Mouse (Mus musculus) neural tube, embryonic 12.5 days (tissue): ENCODE measurements around the gene Ttc4. TPM values are rescaled to one million over a fixed set of nuclear protein-coding genes. Genes with fewer than 3 reads are reported as not detected.

Source experiments
- ATAC-seq: fragments of 200-750 bp; cut with Nextera tagmentation; 2 replicates; pipeline ENCODE4 v1.8.0; 2017; ENCODE audit warnings: low read depth, mild to moderate bottlenecking, moderate TSS enrichment, moderate library complexity; ENCODE audit not compliant: low FRiP score
- H3K27ac ChIP-seq: fragments of 300-500 bp; sonication (generic); 2 replicates; pipeline ENCODE4 v1.5.1; 2016
- H3K27me3 ChIP-seq: fragments of 300-500 bp; sonication (generic); replicated peaks from 2 replicates; pipeline ENCODE4 v1.6.1; 2016; ENCODE audit warnings: mild to moderate bottlenecking
- H3K36me3 ChIP-seq: fragments of 300-500 bp; sonication (generic); 2 replicates; pipeline ENCODE4 v1.6.1; 2016; ENCODE audit warnings: mild to moderate bottlenecking
- H3K4me1 ChIP-seq: fragments of 300-500 bp; sonication (generic); 2 replicates; pipeline ENCODE4 v1.6.1; 2016
- H3K4me2 ChIP-seq: fragments of 300-500 bp; sonication (generic); replicated peaks from 2 replicates; pipeline ENCODE4 v1.6.1; 2016; ENCODE audit warnings: mild to moderate bottlenecking
- H3K4me3 ChIP-seq: fragments of 300-500 bp; sonication (generic); 2 replicates; pipeline ENCODE4 v1.5.1; 2016
- H3K9ac ChIP-seq: fragments of 300-500 bp; sonication (generic); 2 replicates; pipeline ENCODE4 v1.6.1; 2016; ENCODE audit warnings: mild to moderate bottlenecking
- H3K9me3 ChIP-seq: fragments of 300-500 bp; sonication (generic); 2 replicates; pipeline ENCODE4 v1.6.1; 2016; ENCODE audit warnings: mild to moderate bottlenecking
- WGBS: fragments of 180-500 bp; shearing (Covaris S2); methylation state at CpG from one replicate; pipeline ENCODE4 v1.1.7; 2016; 5-methylcytosine and 5-hydroxymethylcytosine counted together
- polyA plus RNA-seq: library from polyadenylated mRNA; unstranded; fragments of >200 nt; fragmentation: Nextera tagmentation; extraction: Ambion mirVana; gene quantifications from 2 replicates; pipeline ENCODE4 v1.2.1, GENCODE M21; 2016

Gene Ttc4
- polyA plus RNA-seq, 1 experiment from 2014 or later: 106 TPM

GRCm38 (mm10) chr4:106645797-106646196, 32.9 kb downstream of the Ttc4 start:
- ATAC-seq: no peak
- H3K27ac ChIP-seq: no peak overlapping the region

GRCm38 (mm10) chr4:106644218-106644610, 34.5 kb downstream of the Ttc4 start:
- ATAC-seq: no peak
- Histone ChIP-seq H3K36me3 (no peaks in the 10 kb centered on the region), H3K4me3 (no peak overlapping the region), H3K4me1 (peaks cover 7% of the 10 kb centered on the region), H3K4me2 (no peak overlapping the region), H3K9ac (no peak overlapping the region), H3K27me3 (no peaks in the 10 kb centered on the region), H3K9me3 (no peaks in the 10 kb centered on the region), H3K27ac (no peak overlapping the region)
- 78% methylated on average over 6 of the region's 6 CpGs for whole genome bisulfite sequencing

More at GRCm38 (mm10) chr4:106645797-106646196, 32.9 kb downstream of the Ttc4 start:
- no peak overlapping the region for H3K4me2 ChIP-seq
- H3K27me3 ChIP-seq: no peaks in the 10 kb centered on the region
- WGBS: 73% methylated on average over 5 of the region's 5 CpGs
- no peaks in the 10 kb centered on the region for H3K36me3 ChIP-seq
- H3K9me3 ChIP-seq: no peaks in the 10 kb centered on the region
- H3K4me3 ChIP-seq: no peak overlapping the region
- no peak overlapping the region for H3K9ac ChIP-seq
- peaks cover 7% of the 10 kb centered on the region for H3K4me1 ChIP-seq

- H3K9me3 ChIP-seq: no peaks in the 10 kb centered on the region
- H3K4me1 ChIP-seq: peaks cover 7% of the 10 kb centered on the region
- WGBS: 30% methylated on average over 8 of the region's 8 CpGs
- H3K36me3 ChIP-seq: no peaks in the 10 kb centered on the region
- H3K9ac ChIP-seq: no peak overlapping the region; the same call in 1 of the 2 replicates
- no peak overlapping the region for H3K27ac ChIP-seq
- H3K4me3 ChIP-seq: no peak overlapping the region
- ATAC-seq: no peak
- no peaks in the 10 kb centered on the region for H3K27me3 ChIP-seq
- no peak overlapping the region for H3K4me2 ChIP-seq
Measured at GRCm38 (mm10) chr4:106643483-106644217, 35.1 kb downstream of the Ttc4 start.

- no peak for ATAC-seq
Measured at GRCm38 (mm10) chr4:106634086-106634479, 44.7 kb downstream of the Ttc4 start.

GRCm38 (mm10) chr4:106633281-106634085, 45.3 kb downstream of the Ttc4 start:
- 24% methylated on average over 8 of the region's 8 CpGs for WGBS
- peak overlapping the region; percentile 50 for H3K27ac ChIP-seq
- peak overlapping the region; percentile 20; the same call in 1 of the 2 replicates for H3K4me2 ChIP-seq
- H3K4me3 ChIP-seq: no peak overlapping the region
- no peaks in the 10 kb centered on the region for H3K36me3 ChIP-seq
- H3K27me3 ChIP-seq: no peaks in the 10 kb centered on the region
- H3K4me1 ChIP-seq: peaks cover 26% of the 10 kb centered on the region
- H3K9ac ChIP-seq: no peak overlapping the region
- H3K9me3 ChIP-seq: no peaks in the 10 kb centered on the region
- 0 out of 2 replicates have a peak, but pooled peaks have one; percentile 35 for ATAC-seq

More at GRCm38 (mm10) chr4:106634086-106634479, 44.7 kb downstream of the Ttc4 start:
- Histone ChIP-seq H3K9me3 (no peaks in the 10 kb centered on the region), H3K9ac (no peak overlapping the region), H3K4me3 (no peak overlapping the region), H3K27me3 (no peaks in the 10 kb centered on the region), H3K4me2 (peak overlapping the region; percentile 20; the same call in 1 of the 2 replicates), H3K36me3 (no peaks in the 10 kb centered on the region), H3K4me1 (peaks cover 26% of the 10 kb centered on the region), H3K27ac (peak overlapping the region; percentile 50)
- WGBS: 42% methylated on average over 9 of the region's 9 CpGs

- Histone ChIP-seq H3K4me1 (peaks cover 26% of the 10 kb centered on the region), H3K36me3 (no peaks in the 10 kb centered on the region), H3K9me3 (no peaks in the 10 kb centered on the region), H3K4me2 (no peak overlapping the region), H3K27ac (no peak overlapping the region), H3K9ac (no peak overlapping the region), H3K27me3 (no peaks in the 10 kb centered on the region), H3K4me3 (no peak overlapping the region)
- ATAC-seq: no peak
- 62% methylated on average over 1 of the region's 3 CpGs for WGBS
Measured at GRCm38 (mm10) chr4:106632313-106632712, 46.4 kb downstream of the Ttc4 start.

GRCm38 (mm10) chr4:106630333-106631220, 48.2 kb downstream of the Ttc4 start:
- H3K27ac ChIP-seq: peak overlapping the region; percentile 60
- peaks cover 30% of the 10 kb centered on the region for H3K4me1 ChIP-seq
- ATAC-seq: peak; percentile 80
- H3K4me3 ChIP-seq: no peak overlapping the region
- H3K9me3 ChIP-seq: no peaks in the 10 kb centered on the region
- H3K27me3 ChIP-seq: 0 out of 2 replicates have a peak, but pooled peaks cover 4% of the 10 kb centered on the region
- H3K4me2 ChIP-seq: peak overlapping the region; percentile 20; the same call in 1 of the 2 replicates
- 24% methylated on average over 14 of the region's 14 CpGs for WGBS
- H3K36me3 ChIP-seq: no peaks in the 10 kb centered on the region
- H3K9ac ChIP-seq: no peak overlapping the region

GRCm38 (mm10) chr4:106629374-106629773, 49.4 kb downstream of the Ttc4 start:
- H3K36me3 ChIP-seq: no peaks in the 10 kb centered on the region
- no peak for ATAC-seq
- no peak overlapping the region for H3K4me2 ChIP-seq
- H3K27ac ChIP-seq: no peak overlapping the region
- H3K9me3 ChIP-seq: no peaks in the 10 kb centered on the region
- H3K4me3 ChIP-seq: no peak overlapping the region
- 74% methylated on average over 5 of the region's 5 CpGs for WGBS
- peaks cover 27% of the 10 kb centered on the region for H3K4me1 ChIP-seq
- H3K27me3 ChIP-seq: 0 out of 2 replicates have a peak, but pooled peaks cover 4% of the 10 kb centered on the region
- no peak overlapping the region for H3K9ac ChIP-seq

GRCm38 (mm10) chr4:106628650-106629360, 49.9 kb downstream of the Ttc4 start:
- WGBS: 59% methylated on average over 9 of the region's 9 CpGs
- Histone ChIP-seq H3K36me3 (no peaks in the 10 kb centered on the region), H3K9ac (no peak overlapping the region), H3K27ac (no peak overlapping the region), H3K4me1 (peaks cover 21% of the 10 kb centered on the region), H3K4me3 (no peak overlapping the region), H3K27me3 (peaks cover 9% of the 10 kb centered on the region; the same call in 1 of the 2 replicates), H3K4me2 (no peak overlapping the region), H3K9me3 (no peaks in the 10 kb centered on the region)
- no peak for ATAC-seq

- Histone ChIP-seq H3K27ac (no peak overlapping the region), H3K4me3 (no peak overlapping the region), H3K36me3 (no peaks in the 10 kb centered on the region), H3K9ac (no peak overlapping the region), H3K4me2 (no peak overlapping the region), H3K9me3 (no peaks in the 10 kb centered on the region), H3K27me3 (peaks cover 19% of the 10 kb centered on the region), H3K4me1 (peaks cover 15% of the 10 kb centered on the region)
- ATAC-seq: no peak
- WGBS: 87% methylated on average over 5 of the region's 5 CpGs
Measured at GRCm38 (mm10) chr4:106627809-106628208, 50.9 kb downstream of the Ttc4 start.

- peaks cover 34% of the 10 kb centered on the region for H3K27me3 ChIP-seq
- no peak for ATAC-seq
Measured at GRCm38 (mm10) chr4:106624271-106624670, 54.5 kb downstream of the Ttc4 start.

More at GRCm38 (mm10) chr4:106624271-106624670, 54.5 kb downstream of the Ttc4 start:
- Histone ChIP-seq H3K4me1 (peaks cover 4% of the 10 kb centered on the region; the same call in 1 of the 2 replicates), H3K9ac (no peak overlapping the region), H3K4me2 (no peak overlapping the region), H3K4me3 (no peak overlapping the region), H3K36me3 (no peaks in the 10 kb centered on the region), H3K27ac (no peak overlapping the region), H3K9me3 (no peaks in the 10 kb centered on the region)
- WGBS: 86% methylated on average over 10 of the region's 10 CpGs
